Mouse (Mus musculus) embryonic fibroblast, embryonic 13.5 days (primary cell): Measurements from ENCODE around the gene Supt20.

Source experiments
- CTCF ChIP-seq: IDR thresholded peaks from 2 replicates; pipeline ENCODE4 v1.5.1; 2011; ENCODE audit warnings: mild to moderate bottlenecking, control low read depth, low read length, moderate library complexity, borderline replicate concordance; ENCODE audit not compliant: insufficient read depth
- POLR2A ChIP-seq: IDR thresholded peaks from 2 replicates; pipeline ENCODE4 v1.6.1; 2011; ENCODE audit warnings: low read depth, mild to moderate bottlenecking, control low read depth, low read length, moderate library complexity

DNA sequence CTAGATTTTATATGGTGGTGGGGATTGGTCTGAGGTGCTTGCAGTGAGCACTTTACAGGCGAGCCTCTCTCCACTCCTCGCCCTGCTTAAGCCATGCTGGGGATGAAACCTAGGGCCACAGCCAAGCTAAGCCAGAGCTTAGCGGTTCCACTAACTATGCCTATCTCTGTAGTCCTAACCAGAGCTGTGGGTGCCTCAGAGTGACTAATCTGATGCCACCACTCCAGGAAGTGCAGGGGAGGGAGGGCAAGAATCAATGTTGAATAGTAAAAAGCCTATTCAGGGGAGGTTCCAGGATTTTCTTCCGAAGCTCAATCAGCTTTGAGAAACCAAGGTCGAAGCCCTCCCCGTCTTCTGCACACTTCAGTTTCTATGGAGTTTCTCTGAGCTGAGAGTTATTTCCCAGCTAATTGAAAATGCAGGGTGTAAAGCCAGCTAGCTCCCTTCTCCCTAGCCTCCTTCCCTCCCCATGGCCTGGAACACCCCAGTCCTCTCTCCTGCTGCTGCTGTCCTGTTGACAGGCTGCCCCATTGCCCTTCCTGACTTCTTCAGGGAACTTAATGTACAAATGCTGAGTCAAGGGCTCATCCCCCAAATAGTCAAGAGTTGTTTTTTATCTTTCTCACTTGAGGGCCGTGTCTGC lies 83.5 kb downstream of the Supt20 start:
- TF ChIP-seq CTCF (no peak), POLR2A (no peak)
